Mouse (Mus musculus) cerebellum, postnatal 14 days (tissue): ENCODE results near the gene Rab7.

Experiments
- DNase-seq, 2 experiments: peaks; one replicate each; pipeline ENCODE4 v3.0.0; 2021; ENCODE audit warnings: mixed read lengths in 2 of 2

The Rab7 gene

GRCm38 (mm10) chr6:88044577-88045405 is at the start of gene Rab7:
Gene Rab7 (minus strand): TSS chr6:88045270.
- DNase-seq, result peak; percentile 96

- no peak for DNase-seq
Measured at GRCm38 (mm10) chr6:88088971-88089370, 43.9 kb upstream of the Rab7 start.

DNA sequence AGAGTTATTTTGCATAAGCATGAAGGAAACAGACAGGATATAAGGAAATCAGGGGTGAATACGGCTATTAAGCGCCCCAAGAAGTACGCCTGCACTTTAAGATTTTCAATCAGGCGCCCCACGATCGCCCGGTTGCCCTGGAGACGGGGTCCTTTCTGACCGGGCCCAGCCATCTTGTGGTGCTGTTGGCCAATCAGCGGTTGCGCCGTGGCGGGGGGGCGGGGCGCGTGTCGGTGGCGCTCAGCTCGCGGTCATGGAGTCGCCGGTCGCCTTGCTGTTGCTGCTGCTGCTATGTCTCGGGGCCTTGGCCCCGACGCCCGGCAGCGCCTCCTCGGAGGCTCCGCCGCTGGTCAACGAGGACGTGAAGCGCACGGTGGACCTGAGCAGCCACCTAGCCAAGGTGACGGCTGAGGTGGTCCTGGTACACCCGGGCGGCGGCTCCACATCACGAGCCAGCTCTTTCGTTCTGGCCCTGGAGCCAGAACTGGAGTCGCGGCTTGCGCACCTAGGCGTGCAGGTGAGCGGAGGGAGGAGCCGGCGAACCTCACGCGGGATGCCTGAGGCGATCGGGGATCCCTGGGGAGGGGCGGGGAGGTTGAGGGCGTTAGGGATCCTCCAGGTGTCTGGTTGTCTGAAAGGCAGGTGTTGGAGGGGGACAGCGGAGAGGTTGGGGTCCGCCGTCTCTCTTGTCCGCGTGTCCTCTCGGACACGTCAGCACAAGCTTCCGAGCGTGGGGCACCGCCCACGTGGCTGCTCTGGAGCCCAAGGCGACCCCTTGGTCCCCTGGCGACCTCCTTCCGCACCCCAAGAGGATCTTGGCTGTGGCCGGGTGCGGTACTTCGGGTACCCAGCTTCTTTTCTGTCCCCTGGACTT is 39.4 kb upstream of the Rab7 start, which contains the start of gene Rpn1:
TSS of gene Rpn1 (plus strand) at position 205 of the 874 bp plus-strand sequence.
- DNase-seq, result peak; percentile 99

DNA sequence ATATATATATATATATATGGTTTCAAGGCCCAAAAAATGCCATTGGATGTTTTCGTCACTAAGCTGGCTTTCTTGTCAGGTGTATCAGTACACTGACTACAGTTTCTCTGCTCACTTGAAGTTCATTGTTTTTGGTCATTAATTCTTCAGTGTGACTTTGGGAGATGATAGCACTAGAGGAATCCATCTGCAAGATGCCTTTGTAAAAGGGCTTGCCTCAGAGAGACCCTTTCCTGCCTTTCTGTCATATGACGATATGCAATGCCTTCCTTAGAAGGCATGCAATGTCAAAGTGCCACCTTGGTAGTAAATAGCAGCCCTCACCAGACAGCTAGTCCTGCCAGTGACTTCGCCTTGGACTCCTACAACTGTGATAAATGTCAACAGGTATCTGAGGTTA is 38.6 kb upstream of the Rab7 start:
- DNase-seq, result no peak

- DNase-seq, result no peak
Measured at GRCm38 (mm10) chr6:88083095-88083494, 38.0 kb upstream of the Rab7 start.

GRCm38 (mm10) chr6:88075960-88076517 is 31.0 kb upstream of the Rab7 start:
- no peak for DNase-seq

DNA sequence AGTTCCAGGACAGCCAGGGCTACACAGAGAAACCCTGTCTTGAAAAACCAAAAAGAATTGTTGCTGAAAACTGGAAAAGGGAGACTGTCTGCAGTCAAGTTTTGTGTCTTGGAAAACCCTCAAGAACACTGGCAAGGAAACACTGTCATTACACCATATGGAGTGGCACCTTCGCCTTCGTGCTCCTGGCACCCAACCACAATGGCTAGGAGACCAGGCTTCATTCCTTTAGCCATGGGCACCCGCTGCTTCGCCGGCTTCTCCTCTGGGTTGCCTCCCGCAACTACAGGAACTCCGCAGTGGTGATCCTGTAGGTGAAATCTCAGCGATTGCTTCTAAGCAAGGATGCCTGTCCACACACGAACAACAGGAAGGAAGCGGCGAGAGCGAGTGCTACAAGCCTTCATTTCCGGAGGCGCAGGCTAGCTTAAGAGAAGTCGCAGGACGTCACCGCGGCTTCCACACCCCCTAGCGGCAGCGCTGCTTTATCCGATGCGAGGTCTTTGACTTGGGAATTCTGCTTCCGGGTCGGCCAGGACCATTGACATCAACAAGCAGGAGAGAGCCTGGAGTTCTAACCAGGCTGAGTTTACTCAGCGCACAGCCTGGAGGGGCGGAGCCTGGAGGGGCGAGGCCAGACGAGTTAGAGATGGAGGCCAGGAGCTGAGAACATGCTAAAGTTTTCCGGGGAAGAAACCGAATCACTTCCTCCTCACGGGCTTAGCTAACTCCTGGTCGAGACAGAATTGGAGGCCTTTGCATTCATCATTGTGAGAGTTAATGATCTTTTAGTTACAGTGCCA is 29.9 kb upstream of the Rab7 start:
- peak; percentile 94 to 96 for DNase-seq

- DNase-seq, result no peak
Measured at GRCm38 (mm10) chr6:88071216-88071615, 26.1 kb upstream of the Rab7 start.

DNA sequence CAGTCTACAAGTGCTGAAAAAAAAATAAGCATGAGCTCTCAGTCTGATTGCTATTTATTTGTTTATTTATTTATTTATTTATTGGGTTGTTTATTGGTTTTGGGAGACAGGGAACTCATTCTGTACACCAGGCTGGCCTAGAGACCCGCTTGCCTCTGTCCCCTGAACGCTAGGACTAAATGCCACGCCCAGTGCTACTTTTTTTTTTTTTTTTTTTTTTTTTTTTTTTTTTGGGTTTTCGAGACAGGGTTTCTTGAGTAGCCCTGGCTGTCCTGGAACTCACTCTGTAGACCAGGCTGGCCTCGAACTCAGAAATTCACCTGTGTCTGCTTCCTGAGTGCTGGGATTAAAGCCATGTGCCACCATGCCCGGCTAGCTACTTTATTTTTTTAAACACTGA is 25.4 kb upstream of the Rab7 start:
- no peak for DNase-seq

DNA sequence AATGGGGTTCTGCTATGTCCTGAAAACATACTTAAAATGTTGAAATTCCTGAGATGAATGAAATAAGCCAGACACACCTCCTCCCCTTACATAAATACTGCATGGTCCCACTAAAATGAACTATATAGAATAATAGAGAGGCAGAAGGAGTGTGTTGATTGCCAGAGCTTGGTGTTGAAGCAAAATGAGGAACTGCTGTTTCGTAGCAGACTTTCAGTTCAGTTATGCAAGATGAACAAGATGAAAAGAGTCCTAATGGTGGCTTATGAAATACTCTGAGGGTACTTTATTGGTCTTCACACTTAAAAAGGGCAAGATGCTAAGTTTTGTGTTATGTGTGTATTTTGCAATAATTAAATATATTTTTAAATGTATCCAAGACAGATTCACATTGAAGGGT is 23.7 kb upstream of the Rab7 start:
- DNase-seq, result no peak

GRCm38 (mm10) chr6:88067722-88068121 is 22.7 kb upstream of the Rab7 start:
- no peak for DNase-seq

DNA sequence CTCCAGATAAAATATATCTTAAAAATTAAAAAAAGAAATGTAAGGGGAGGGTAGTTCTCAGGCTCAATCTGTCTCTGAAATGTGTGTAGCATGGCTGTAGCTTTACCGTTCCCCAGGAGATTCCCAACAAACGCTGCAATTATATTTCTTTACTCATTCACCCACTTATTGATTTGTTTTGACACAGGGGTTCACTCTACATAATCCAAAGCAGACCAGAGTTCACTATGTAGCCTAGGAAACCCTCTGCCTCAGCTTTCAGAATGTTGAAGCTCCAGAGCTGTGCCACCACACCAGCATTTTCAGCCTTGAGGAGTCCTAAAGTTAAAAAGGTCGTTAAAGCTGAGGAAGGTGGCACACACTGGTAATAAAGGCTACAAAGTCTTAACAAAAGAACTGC is 20.9 kb upstream of the Rab7 start:
- no peak for DNase-seq

DNA sequence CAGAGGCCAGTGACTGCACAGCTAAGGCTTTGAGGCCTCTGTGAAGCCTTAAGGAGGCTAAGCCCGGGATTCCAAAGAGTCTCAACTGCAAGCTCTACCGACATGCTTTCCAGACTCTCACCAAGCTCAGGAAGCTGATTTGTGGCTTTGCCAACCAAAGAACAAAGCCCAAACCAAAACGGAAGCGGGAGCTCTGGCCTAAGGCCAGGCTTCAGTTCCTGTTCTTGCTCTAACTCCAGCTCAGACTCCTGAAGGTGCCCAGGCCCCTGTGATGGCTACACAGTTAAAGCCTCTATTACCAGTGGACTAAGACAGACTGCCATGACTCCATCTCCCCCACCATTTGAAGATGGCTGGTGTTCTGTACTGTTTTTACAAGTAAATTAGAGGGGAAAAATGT is 20.0 kb upstream of the Rab7 start:
- DNase-seq, result peak in 1 of 2 experiments; percentile 11

- DNase-seq, result no peak
Measured at GRCm38 (mm10) chr6:88064072-88064642, 19.1 kb upstream of the Rab7 start.

GRCm38 (mm10) chr6:88062398-88062797 is 17.3 kb upstream of the Rab7 start:
- no peak for DNase-seq

DNA sequence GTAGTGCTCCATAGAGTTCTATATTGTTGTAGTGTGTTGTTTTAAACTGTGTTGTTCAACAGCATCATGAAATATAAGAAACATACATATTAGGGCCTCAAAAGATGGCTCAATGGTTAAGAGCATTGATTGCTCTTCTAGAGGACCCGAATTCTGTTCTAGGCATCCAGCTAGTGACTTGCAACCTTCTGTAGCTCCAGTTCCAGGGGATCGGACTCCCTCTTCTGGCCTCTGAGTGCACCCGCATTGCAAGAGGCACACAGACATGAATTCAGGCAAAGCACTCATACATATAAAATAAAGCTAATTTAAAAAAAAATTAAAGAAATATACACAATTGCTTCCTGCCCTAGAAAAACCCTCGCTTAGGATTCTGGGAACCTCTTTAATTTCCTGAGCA is 16.3 kb upstream of the Rab7 start:
- DNase-seq, result no peak

- DNase-seq, result no peak
Measured at GRCm38 (mm10) chr6:88060602-88061001, 15.5 kb upstream of the Rab7 start.

- DNase-seq, result no peak
Measured at GRCm38 (mm10) chr6:88059903-88060302, 14.8 kb upstream of the Rab7 start.

DNA sequence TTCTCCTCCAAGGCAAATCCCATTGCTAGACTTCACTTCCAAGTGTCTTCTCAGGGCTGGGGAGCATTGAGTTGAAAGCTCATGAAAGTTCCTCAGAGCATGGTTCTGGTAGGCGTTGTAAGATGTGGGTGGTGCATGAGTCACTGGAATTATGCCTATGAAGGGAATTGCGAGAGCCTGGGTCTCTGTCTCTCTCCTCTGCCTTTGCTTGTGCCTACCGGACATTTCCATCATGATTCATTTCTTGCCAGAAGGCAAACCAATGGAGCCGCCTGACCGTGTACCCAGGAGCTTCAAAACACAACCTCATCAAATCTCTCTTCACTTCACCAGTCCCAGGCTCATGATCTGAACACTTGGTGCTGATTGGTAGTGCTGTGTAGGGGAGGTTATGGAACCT is 11.8 kb upstream of the Rab7 start:
- no peak for DNase-seq

GRCm38 (mm10) chr6:88055663-88056062 is 10.6 kb upstream of the Rab7 start:
- no peak for DNase-seq

GRCm38 (mm10) chr6:88054081-88054835 is 9.2 kb upstream of the Rab7 start:
- DNase-seq, result no peak
